Mouse (Mus musculus) heart, adult 18-20 months (tissue): ENCODE measurements around the gene Gm10491. TPM values are rescaled to one million over a fixed set of nuclear protein-coding genes. Genes with fewer than 3 reads are reported as not detected.
A peak's percentile ranks its signal among the peaks of the same experiment; 100 is the strongest.
"Not testable (repeated sequence)": the region's sequence is repeated elsewhere in the genome, so short reads cannot be mapped to it uniquely, and the experiment has no call there.

Experiments
- DNase-seq, 2 experiments: peaks; one replicate each; pipeline ENCODE4 v3.0.0; 2021 to 2022; ENCODE audit warnings: mixed read lengths in 1 of 2
- long read RNA-seq, 2 experiments: library from polyadenylated mRNA; stranded (forward); transcript quantifications; one replicate each; pipeline ENCODE4 v2.0.0; 2021
- total RNA-seq, 2 experiments: library from RNA; stranded (reverse); gene quantifications; 2 replicates each; pipeline ENCODE4 v1.2.3; 2021

Gene Gm10491
- not detected for total RNA-seq
- long read RNA-seq, experiment 1, result 0 reads
- long read RNA-seq, experiment 2, result 0 reads

- DNase-seq, result no peak
These were observed at the start of gene Gm10491 for GRCm38 (mm10) chrX:7907735-7908134. Gene Gm10491, minus strand, starts transcription at chrX:7907835.

GRCm38 (mm10) chrX:7950091-7950490 lies 42.5 kb upstream of the Gm10491 start:
- DNase-seq, result no peak

- peak; percentile 94 to 97 for DNase-seq
These were observed 40.4 kb upstream of the Gm10491 start for GRCm38 (mm10) chrX:7947900-7948492.

GRCm38 (mm10) chrX:7947108-7947899 lies 39.7 kb upstream of the Gm10491 start, which contains the start of gene Hdac6:
Gene Hdac6, minus strand, starts transcription at chrX:7947889.
- DNase-seq, result peak in 1 of 2 experiments; percentile 10

- no peak for DNase-seq
These were observed 38.0 kb upstream of the Gm10491 start for GRCm38 (mm10) chrX:7945618-7946017.

- DNase-seq, result no peak
These were observed 30.0 kb upstream of the Gm10491 start for GRCm38 (mm10) chrX:7937667-7938066.

- DNase-seq, result no peak
These were observed 29.2 kb upstream of the Gm10491 start for GRCm38 (mm10) chrX:7936874-7937273.

- no peak for DNase-seq
These were observed 20.7 kb upstream of the Gm10491 start, which contains the start of gene Eras for GRCm38 (mm10) chrX:7928270-7928790. Gene Eras, minus strand, starts transcription at chrX:7928607.

GRCm38 (mm10) chrX:7927116-7927515 lies 19.5 kb upstream of the Gm10491 start:
- DNase-seq, result no peak

GRCm38 (mm10) chrX:7926266-7926665 lies 18.6 kb upstream of the Gm10491 start:
- DNase-seq, result no peak

GRCm38 (mm10) chrX:7922032-7922431 lies 14.4 kb upstream of the Gm10491 start:
- no peak for DNase-seq

GRCm38 (mm10) chrX:7919601-7920383 lies 12.2 kb upstream of the Gm10491 start, which contains the start of gene Pcsk1n:
Gene Pcsk1n, plus strand, starts transcription at chrX:7919822.
- no peak for DNase-seq

GRCm38 (mm10) chrX:7917960-7918359 lies 10.3 kb upstream of the Gm10491 start:
- not testable (repeated sequence) for DNase-seq

- DNase-seq, result peak in 1 of 2 experiments; percentile 28
These were observed 8.0 kb upstream of the Gm10491 start for GRCm38 (mm10) chrX:7915669-7916068.

GRCm38 (mm10) chrX:7910473-7910872 lies 2.8 kb upstream of the Gm10491 start:
- no peak for DNase-seq

- DNase-seq, result not testable (repeated sequence)
These were observed 1.6 kb upstream of the Gm10491 start, which contains the start of gene Gm10490 for GRCm38 (mm10) chrX:7909242-7909641. Gene Gm10490, plus strand, starts transcription at chrX:7909542.

- DNase-seq, result no peak
These were observed 3.2 kb downstream of the Gm10491 start for GRCm38 (mm10) chrX:7904441-7904840.

- peak; percentile 88 to 94 for DNase-seq
These were observed 8.5 kb downstream of the Gm10491 start, which contains the start of the genes Pqbp1 and Timm17b for GRCm38 (mm10) chrX:7898880-7899874. Gene Pqbp1, minus strand, starts transcription at chrX:7899269. Gene Timm17b, plus strand, starts transcription at chrX:7899357.

GRCm38 (mm10) chrX:7898211-7898610 lies 9.4 kb downstream of the Gm10491 start:
- DNase-seq, result no peak

GRCm38 (mm10) chrX:7883841-7884567 lies 23.6 kb downstream of the Gm10491 start, which contains the start of gene Slc35a2:
Gene Slc35a2, plus strand, starts transcription at chrX:7884028.
- DNase-seq, result peak; percentile 94 to 95
